Mouse (Mus musculus) induced T-regulatory cell, adult 2 months (primary cell): ENCODE data around the gene BC030499.

ENCODE experiments used
- DNase-seq: peaks from one replicate; pipeline ENCODE4 v3.0.0-alpha.2; 2012; ENCODE audit warnings: low read depth

Gene BC030499

GRCm38 (mm10) chr11:78290654-78291053, at the start of gene BC030499:
BC030499 (plus strand) TSS chr11:78290841.
- DNase-seq: no peak

GRCm38 (mm10) chr11:78245261-78245626, 45.4 kb upstream of the BC030499 start:
- DNase-seq: no peak

- DNase-seq: peak; percentile 97
Measured at GRCm38 (mm10) chr11:78245627-78246317, 44.9 kb upstream of the BC030499 start, which contains the start of the genes Sdf2 and Supt6. Sdf2 (plus strand) TSS chr11:78245746. Supt6 (minus strand) TSS chr11:78245987.

GRCm38 (mm10) chr11:78246318-78247011, 44.2 kb upstream of the BC030499 start:
- DNase-seq: peak; percentile 61

- no peak for DNase-seq
Measured at GRCm38 (mm10) chr11:78247012-78247348, 43.7 kb upstream of the BC030499 start.

GRCm38 (mm10) chr11:78247727-78248140, 42.9 kb upstream of the BC030499 start:
- no peak for DNase-seq

GRCm38 (mm10) chr11:78256618-78257017, 34.0 kb upstream of the BC030499 start:
- no peak for DNase-seq

- DNase-seq: peak; percentile 58
Measured at GRCm38 (mm10) chr11:78260489-78261258, 30.0 kb upstream of the BC030499 start.

GRCm38 (mm10) chr11:78261380-78262352, 29.0 kb upstream of the BC030499 start, which contains the start of gene 2610507B11Rik:
2610507B11Rik (plus strand) TSS chr11:78261752.
- DNase-seq: peak; percentile 96

GRCm38 (mm10) chr11:78262550-78262949, 28.1 kb upstream of the BC030499 start:
- peak; percentile 77 for DNase-seq

- DNase-seq: no peak
Measured at GRCm38 (mm10) chr11:78265571-78265970, 25.1 kb upstream of the BC030499 start.

GRCm38 (mm10) chr11:78271986-78272385, 18.7 kb upstream of the BC030499 start:
- DNase-seq: no peak

- DNase-seq: no peak
Measured at GRCm38 (mm10) chr11:78275596-78275995, 15.0 kb upstream of the BC030499 start.

- peak; percentile 38 for DNase-seq
Measured at GRCm38 (mm10) chr11:78276169-78276568, 14.5 kb upstream of the BC030499 start.

- DNase-seq: no peak
Measured at GRCm38 (mm10) chr11:78278853-78279252, 11.8 kb upstream of the BC030499 start.

GRCm38 (mm10) chr11:78279586-78279985, 11.1 kb upstream of the BC030499 start:
- DNase-seq: no peak

GRCm38 (mm10) chr11:78289146-78289763, 1.4 kb upstream of the BC030499 start:
- DNase-seq: no peak

GRCm38 (mm10) chr11:78294585-78294984, 3.9 kb downstream of the BC030499 start:
- no peak for DNase-seq

- no peak for DNase-seq
Measured at GRCm38 (mm10) chr11:78300917-78301316, 10.3 kb downstream of the BC030499 start.

GRCm38 (mm10) chr11:78301357-78302084, 10.9 kb downstream of the BC030499 start, which contains the start of gene Spag5:
Spag5 (plus strand) TSS chr11:78301529.
- DNase-seq: peak; percentile 94
